Mouse (Mus musculus) heart, embryonic 16.5 days (tissue): ENCODE measurements around the gene Klhl8. TPM values are rescaled to one million over a fixed set of nuclear protein-coding genes. Genes with fewer than 3 reads are reported as not detected.
A peak's percentile ranks its signal among the peaks of the same experiment; 100 is the strongest.

Experiments used
- ATAC-seq: fragments of 200-750 bp; cut with Nextera tagmentation; replicated peaks from 2 replicates; pipeline ENCODE4 v1.8.0; 2017; ENCODE audit warnings: moderate number of reproducible peaks; ENCODE audit not compliant: insufficient read depth, low FRiP score; ENCODE audit errors: extremely low read depth
- H3K27ac ChIP-seq: fragments of 300-500 bp; sonication (generic); 2 replicates; pipeline ENCODE4 v1.5.1; 2014; ENCODE audit warnings: mild to moderate bottlenecking, low read length, control low read depth, moderate library complexity
- H3K27me3 ChIP-seq: fragments of 300-500 bp; sonication (generic); 2 replicates; pipeline ENCODE4 v1.6.1; 2014; ENCODE audit warnings: low read length, mixed read lengths; ENCODE audit not compliant: control insufficient read depth, insufficient read depth
- H3K36me3 ChIP-seq: fragments of 300-500 bp; sonication (generic); 2 replicates; pipeline ENCODE4 v1.6.1; 2014; ENCODE audit not compliant: control insufficient read depth, insufficient read depth
- H3K4me1 ChIP-seq: fragments of 300-500 bp; sonication (generic); 2 replicates; pipeline ENCODE4 v1.6.1; 2014; ENCODE audit warnings: low read length, mixed read lengths; ENCODE audit not compliant: control insufficient read depth, insufficient read depth
- H3K4me2 ChIP-seq: fragments of 300-500 bp; sonication (generic); 2 replicates; pipeline ENCODE4 v1.6.1; 2014; ENCODE audit warnings: low read depth, mild to moderate bottlenecking, control low read depth, low read length
- H3K4me3 ChIP-seq: fragments of 300-500 bp; sonication (generic); 2 replicates; pipeline ENCODE4 v1.5.1; 2014; ENCODE audit warnings: mild to moderate bottlenecking, control low read depth, low read length
- H3K9ac ChIP-seq: fragments of 300-500 bp; sonication (generic); 2 replicates; pipeline ENCODE4 v1.6.1; 2014; ENCODE audit warnings: low read length, control low read depth
- H3K9me3 ChIP-seq: fragments of 300-500 bp; sonication (generic); replicated peaks from 2 replicates; pipeline ENCODE4 v1.6.1; 2016; ENCODE audit warnings: low read length; ENCODE audit not compliant: control insufficient read depth
- WGBS: fragments of 180-500 bp; shearing (Covaris S2); extraction: QIAGEN DNeasy Blood & Tissue Kit; methylation state at CpG from one replicate; pipeline ENCODE4 v1.1.7; 2014; 5-methylcytosine and 5-hydroxymethylcytosine counted together
- polyA plus RNA-seq: library from polyadenylated mRNA; unstranded; fragments of >200 nt; fragmentation: Nextera tagmentation; extraction: Ambion mirVana; gene quantifications from 2 replicates; pipeline ENCODE4 v1.2.1, GENCODE M21; 2015

The Klhl8 gene
- polyA plus RNA-seq, 1 experiment from 2014 or later: 13.8 TPM

GRCm38 (mm10) chr5:103843938-103844337 lies 67.1 kb downstream of the Klhl8 start:
- H3K4me2 ChIP-seq: no peak overlapping the region
- H3K27ac ChIP-seq: no peak overlapping the region
- H3K9me3 ChIP-seq: no peaks in the 10 kb centered on the region
- peaks cover 34% of the 10 kb centered on the region for H3K36me3 ChIP-seq
- ATAC-seq: no peak
- H3K9ac ChIP-seq: no peak overlapping the region
- WGBS: 40% methylated on average over 1 of the region's 1 CpGs
- no peaks in the 10 kb centered on the region for H3K27me3 ChIP-seq
- peaks cover 14% of the 10 kb centered on the region for H3K4me1 ChIP-seq
- H3K4me3 ChIP-seq: no peak overlapping the region

DNA sequence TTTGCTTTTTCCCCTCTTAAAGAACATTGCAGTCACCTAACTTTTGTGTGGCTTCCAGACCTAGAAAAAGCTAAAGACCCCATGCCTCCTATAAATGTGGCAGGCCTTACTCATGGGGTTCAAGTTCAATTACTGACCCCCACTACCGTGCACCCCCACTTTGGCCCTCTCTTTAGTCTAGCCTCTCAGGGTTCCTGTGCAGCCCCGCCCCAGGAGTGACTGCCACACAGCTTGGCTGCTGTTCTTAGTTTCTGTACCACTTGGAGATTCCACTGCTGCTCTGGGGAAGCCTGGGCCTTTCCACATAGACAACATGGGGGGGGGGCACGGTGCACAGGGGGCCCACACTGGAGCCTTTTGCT lies 71.8 kb downstream of the Klhl8 start:
- H3K9me3 ChIP-seq: no peaks in the 10 kb centered on the region
- WGBS: 56% methylated on average over 3 of the region's 3 CpGs
- ATAC-seq: no peak
- peak overlapping the region; percentile 69 for H3K27ac ChIP-seq
- peak overlapping the region; percentile 47; the same call in 1 of the 2 replicates for H3K9ac ChIP-seq
- H3K4me2 ChIP-seq: no peak overlapping the region
- H3K4me3 ChIP-seq: no peak overlapping the region
- peaks cover 15% of the 10 kb centered on the region for H3K36me3 ChIP-seq
- H3K4me1 ChIP-seq: peaks cover 27% of the 10 kb centered on the region
- no peaks in the 10 kb centered on the region for H3K27me3 ChIP-seq

GRCm38 (mm10) chr5:103838550-103839264 lies 72.4 kb downstream of the Klhl8 start:
- Histone ChIP-seq H3K4me1 (peaks cover 27% of the 10 kb centered on the region), H3K9ac (no peak overlapping the region), H3K4me3 (no peak overlapping the region), H3K36me3 (peaks cover 14% of the 10 kb centered on the region), H3K27ac (peak overlapping the region; percentile 69), H3K27me3 (no peaks in the 10 kb centered on the region), H3K9me3 (no peaks in the 10 kb centered on the region), H3K4me2 (no peak overlapping the region)
- WGBS: 72% methylated on average over 15 of the region's 15 CpGs
- 0 out of 2 replicates have a peak, but pooled peaks have one; percentile 16 for ATAC-seq

DNA sequence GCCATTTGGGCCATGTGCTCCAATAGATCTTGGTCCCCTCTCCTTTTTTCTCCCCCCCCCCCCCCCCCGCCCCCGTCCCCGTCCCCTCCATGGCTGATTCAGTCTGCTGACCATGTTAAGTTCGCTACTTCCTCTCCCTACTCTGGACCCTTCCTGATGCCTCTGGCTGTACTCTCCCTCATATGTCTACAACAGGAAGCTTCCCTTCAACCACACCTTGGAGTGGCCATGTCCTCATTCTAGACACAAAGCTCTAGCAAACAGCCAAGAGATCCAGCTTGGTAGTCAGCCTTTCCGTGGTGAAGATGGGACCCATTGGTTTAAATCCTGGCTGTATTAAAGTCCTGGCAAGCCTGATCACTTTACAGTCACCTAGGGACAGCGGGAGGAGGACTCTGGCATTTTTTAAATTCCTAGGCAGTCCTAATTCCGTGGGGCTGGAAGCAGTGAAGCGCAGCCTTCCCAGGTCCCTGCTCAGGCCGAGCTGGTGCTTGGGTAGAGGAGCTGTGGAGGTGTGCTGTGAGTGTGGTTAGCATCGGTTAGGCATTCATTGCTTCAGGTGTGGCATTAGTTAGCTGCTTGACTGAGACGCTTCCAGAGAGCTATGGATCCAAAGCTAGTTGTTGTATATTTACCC lies 74.8 kb downstream of the Klhl8 start:
- 57% methylated on average over 10 of the region's 11 CpGs for WGBS
- no peak overlapping the region for H3K4me2 ChIP-seq
- peaks cover 10% of the 10 kb centered on the region for H3K36me3 ChIP-seq
- no peak overlapping the region for H3K4me3 ChIP-seq
- H3K27me3 ChIP-seq: no peaks in the 10 kb centered on the region
- H3K27ac ChIP-seq: no peak overlapping the region
- H3K9ac ChIP-seq: no peak overlapping the region
- ATAC-seq: no peak
- H3K4me1 ChIP-seq: peaks cover 27% of the 10 kb centered on the region
- H3K9me3 ChIP-seq: no peaks in the 10 kb centered on the region

- WGBS: 61% methylated on average over 15 of the region's 15 CpGs
- Histone ChIP-seq H3K4me3 (no peak overlapping the region), H3K27me3 (no peaks in the 10 kb centered on the region), H3K27ac (no peak overlapping the region), H3K9me3 (no peaks in the 10 kb centered on the region), H3K9ac (no peak overlapping the region), H3K4me1 (peaks cover 27% of the 10 kb centered on the region), H3K4me2 (no peak overlapping the region), H3K36me3 (peaks cover 10% of the 10 kb centered on the region)
- ATAC-seq: 0 out of 2 replicates have a peak, but pooled peaks have one; percentile 5
Observed at GRCm38 (mm10) chr5:103835471-103836147, 75.5 kb downstream of the Klhl8 start.

DNA sequence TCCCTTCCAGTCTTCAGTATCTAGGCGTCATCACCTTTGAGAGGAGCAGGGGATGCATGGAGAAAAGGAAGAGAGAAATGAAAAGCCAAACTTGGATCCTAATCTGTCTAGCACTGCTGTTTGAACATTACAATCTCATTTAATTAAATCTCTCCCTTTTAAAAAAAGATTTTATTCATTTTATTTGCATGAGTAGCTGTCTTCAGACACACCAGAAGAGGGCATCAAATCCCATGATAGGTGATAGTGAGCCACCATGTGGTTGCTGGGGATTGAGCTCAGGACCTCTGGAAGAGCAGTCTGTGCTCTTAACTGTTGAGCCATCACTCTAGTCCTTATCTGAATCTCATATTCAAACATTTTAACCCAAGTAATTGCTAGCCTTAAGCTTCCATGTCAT lies 80.2 kb downstream of the Klhl8 start:
- Histone ChIP-seq H3K9me3 (no peaks in the 10 kb centered on the region), H3K27ac (no peak overlapping the region), H3K27me3 (no peaks in the 10 kb centered on the region), H3K4me1 (peaks cover 21% of the 10 kb centered on the region), H3K36me3 (peaks cover 18% of the 10 kb centered on the region), H3K4me3 (no peak overlapping the region), H3K9ac (no peak overlapping the region), H3K4me2 (no peak overlapping the region)
- WGBS: 88% methylated on average over 1 of the region's 1 CpGs
- no peak for ATAC-seq

- 61% methylated on average over 12 of the region's 12 CpGs for WGBS
Observed at GRCm38 (mm10) chr5:103829158-103829557, 81.9 kb downstream of the Klhl8 start.

DNA sequence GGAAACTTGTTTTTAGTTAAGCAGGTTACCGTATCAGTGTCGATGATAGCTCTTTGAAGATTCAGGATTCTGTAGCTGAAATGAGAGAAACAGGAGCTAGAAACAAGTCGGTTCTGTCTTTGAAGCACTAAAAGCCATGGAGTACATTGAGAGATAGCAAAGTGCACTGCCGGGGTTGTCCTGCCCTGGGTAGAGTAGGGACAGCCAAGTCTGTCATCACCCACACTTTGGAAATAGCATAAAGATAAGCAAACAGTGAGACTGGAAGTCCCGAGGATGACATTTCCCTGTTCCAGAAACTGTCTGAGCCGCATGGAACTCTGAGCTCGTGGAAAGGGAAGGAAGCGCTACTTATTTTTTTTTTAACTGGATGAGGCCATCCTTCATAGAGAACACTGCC lies 82.3 kb downstream of the Klhl8 start:
- Histone ChIP-seq H3K4me2 (peak overlapping the region; percentile 52), H3K27ac (peak overlapping the region; percentile 90), H3K9me3 (no peaks in the 10 kb centered on the region), H3K36me3 (peaks cover 11% of the 10 kb centered on the region), H3K4me1 (peaks cover 18% of the 10 kb centered on the region), H3K27me3 (no peaks in the 10 kb centered on the region), H3K4me3 (no peak overlapping the region), H3K9ac (no peak overlapping the region)
- ATAC-seq: peak; percentile 91
- 25% methylated on average over 8 of the region's 8 CpGs for WGBS

More at GRCm38 (mm10) chr5:103829158-103829557, 81.9 kb downstream of the Klhl8 start:
- Histone ChIP-seq H3K4me1 (peaks cover 18% of the 10 kb centered on the region), H3K4me2 (peak overlapping the region; percentile 52; the same call in 1 of the 2 replicates), H3K27ac (peak overlapping the region; percentile 90), H3K36me3 (peaks cover 12% of the 10 kb centered on the region), H3K9me3 (no peaks in the 10 kb centered on the region), H3K4me3 (no peak overlapping the region), H3K9ac (0 out of 2 replicates have a peak overlapping the region, but pooled peaks have one; percentile 13), H3K27me3 (no peaks in the 10 kb centered on the region)
- no peak for ATAC-seq

GRCm38 (mm10) chr5:103828304-103828703 lies 82.8 kb downstream of the Klhl8 start:
- no peaks in the 10 kb centered on the region for H3K9me3 ChIP-seq
- peak overlapping the region; percentile 10; the same call in 1 of the 2 replicates for H3K4me3 ChIP-seq
- peak; percentile 87 for ATAC-seq
- peak overlapping the region; percentile 90 for H3K27ac ChIP-seq
- peak overlapping the region; percentile 30 for H3K9ac ChIP-seq
- H3K4me1 ChIP-seq: peaks cover 18% of the 10 kb centered on the region
- H3K27me3 ChIP-seq: no peaks in the 10 kb centered on the region
- peaks cover 11% of the 10 kb centered on the region for H3K36me3 ChIP-seq
- peak overlapping the region; percentile 52 for H3K4me2 ChIP-seq
- WGBS: 38% methylated on average over 21 of the region's 21 CpGs
